ENCODE assay signal across 9 mouse cellular contexts in the genomic region with DNA sequence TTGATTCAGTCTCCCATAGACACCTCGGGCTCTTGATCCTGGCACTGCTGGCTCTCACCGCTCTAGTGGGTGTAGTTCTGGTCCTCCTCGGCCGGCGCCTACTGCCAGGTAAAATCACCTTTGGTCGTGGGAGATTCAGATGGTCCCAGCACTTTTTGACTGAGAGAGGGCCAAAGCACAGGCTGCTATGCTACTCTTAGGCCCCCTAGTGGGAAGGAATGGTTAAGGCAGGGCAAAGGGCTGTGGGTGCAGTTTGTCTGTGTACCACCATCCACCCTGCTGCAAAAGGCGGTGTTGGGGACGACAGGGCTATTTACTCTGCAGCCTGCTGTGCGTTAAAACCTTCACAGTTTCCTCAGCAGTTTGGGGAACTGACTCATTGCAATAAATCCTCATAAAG. TPM values are rescaled to one million over a fixed set of nuclear protein-coding genes. Genes with fewer than 3 reads are reported as not detected.
DNase-seq lines count a peak whose midpoint lies in the region; ATAC-seq and TF ChIP-seq lines count a peak whose summit lies in the region.
"Had no signal": no experiment of that assay in that cellular context is flagged by ENCODE, and none has a peak within 500 bp of the region (broad histone marks: within the 10 kb centered on the region; RNA-seq: fewer than 3 reads in every experiment).

No protein-coding gene starts in this region.

- 7% methylated on average over 9 of the region's 9 CpGs for WGBS in embryonic facial prominence, embryonic 13.5 days
- 6% methylated on average over 9 of the region's 9 CpGs for WGBS in heart, embryonic 13.5 days
- 6% methylated on average over 9 of the region's 9 CpGs for WGBS in kidney, embryonic 16.5 days
- WGBS in neural tube, embryonic 13.5 days, result 7% methylated on average over 9 of the region's 9 CpGs

- no peak for ATAC-seq in embryonic facial prominence, embryonic 13.5 days (ENCODE audit: insufficient number of reproducible peaks, insufficient read depth, low FRiP score, low TSS enrichment, low read depth)
- no peak for ATAC-seq in heart, embryonic 13.5 days (ENCODE audit: extremely low read depth, insufficient number of reproducible peaks, low FRiP score, low TSS enrichment)
- ATAC-seq in kidney, embryonic 16.5 days (ENCODE audit: low FRiP score, low TSS enrichment), result peak; percentile 64
- ATAC-seq in neural tube, embryonic 13.5 days (ENCODE audit: low read depth), result peak; percentile 67; the same call in 1 of the 2 replicates

- no peak overlapping the region for H3K4me3 ChIP-seq in CH12.LX (replicated peaks in 1 of 3; ENCODE audit: low read depth in 2 of 3, low read length in 2 of 3, poor library complexity in 1 of 3)
- peak overlapping the region; percentile 43 for H3K4me3 ChIP-seq in embryonic facial prominence, embryonic 13.5 days
- H3K4me3 ChIP-seq in heart, embryonic 13.5 days, result peak overlapping the region; percentile 52
- peak overlapping the region; percentile 37 for H3K4me3 ChIP-seq in kidney, embryonic 16.5 days (ENCODE audit: low read length)
- peak overlapping the region; percentile 38 for H3K4me3 ChIP-seq in neural tube, embryonic 13.5 days

- no peak overlapping the region for H3K9ac ChIP-seq in CH12.LX (ENCODE audit: insufficient read depth, low read depth)
- peak overlapping the region; percentile 68; the same call in 1 of the 2 replicates for H3K9ac ChIP-seq in embryonic facial prominence, embryonic 13.5 days
- H3K9ac ChIP-seq in heart, embryonic 13.5 days, result peak overlapping the region; percentile 74
- peak overlapping the region; percentile 63 for H3K9ac ChIP-seq in kidney, embryonic 16.5 days (replicated peaks; ENCODE audit: low read length)
- H3K9ac ChIP-seq in neural tube, embryonic 13.5 days, result peak overlapping the region; percentile 57; the same call in 1 of the 2 replicates

- peaks cover 13 to 19% of the 10 kb centered on the region in 2 experiments; a peak in 3 of 4 replicates for H3K4me1 ChIP-seq in CH12.LX (ENCODE audit: control insufficient read depth in 1 of 2, insufficient read depth in 2 of 2)
- H3K4me1 ChIP-seq in embryonic facial prominence, embryonic 13.5 days, result peaks cover 25% of the 10 kb centered on the region
- peaks cover 28% of the 10 kb centered on the region for H3K4me1 ChIP-seq in heart, embryonic 13.5 days
- H3K4me1 ChIP-seq in kidney, embryonic 16.5 days (ENCODE audit: insufficient read depth, low read length), result peaks cover 28% of the 10 kb centered on the region
- peaks cover 22% of the 10 kb centered on the region for H3K4me1 ChIP-seq in neural tube, embryonic 13.5 days (replicated peaks)

- no peaks in the 10 kb centered on the region for H3K9me3 ChIP-seq in CH12.LX (replicated peaks; ENCODE audit: low read length)
- no peaks in the 10 kb centered on the region for H3K9me3 ChIP-seq in embryonic facial prominence, embryonic 13.5 days
- H3K9me3 ChIP-seq in heart, embryonic 13.5 days, result no peaks in the 10 kb centered on the region
- no peaks in the 10 kb centered on the region for H3K9me3 ChIP-seq in kidney, embryonic 16.5 days (ENCODE audit: low read length)
- no peaks in the 10 kb centered on the region for H3K9me3 ChIP-seq in neural tube, embryonic 13.5 days

- peak; percentile 72 for DNase-seq in CH12.LX (ENCODE audit: extremely low read depth)
- DNase-seq in adrenal gland, postnatal 25 days, result peak; percentile 54
- DNase-seq in lung, adult 18-20 months, result peak; percentile 71 to 80
- peak; percentile 78 for DNase-seq in testis, postnatal 10 days (ENCODE audit: low spot score)

- TF ChIP-seq CTCF in CH12.LX (conservative IDR thresholded peaks at IDR 0.05 in 1 of 2, IDR thresholded peaks at IDR 0.05 in 1 of 2; ENCODE audit: low read depth in 2 of 2, low read length in 2 of 2), result peak; percentile 86 to 90

- in situ Hi-C loops in CH12.LX (cut with MboI; ENCODE audit: low pct_ligation_motif_present, low pct_unique_long_range_greater_than_20kb, low sequenced_read_pairs), result no loop called here

- H3K27me3 ChIP-seq in CH12.LX (replicated peaks), result peaks cover 39% of the 10 kb centered on the region
- H3K27me3 ChIP-seq in embryonic facial prominence, embryonic 13.5 days, result peaks cover 52% of the 10 kb centered on the region
- H3K27me3 ChIP-seq in heart, embryonic 13.5 days (replicated peaks), result peaks cover 73% of the 10 kb centered on the region
- H3K27me3 ChIP-seq in kidney, embryonic 16.5 days (ENCODE audit: insufficient read depth, low read length), result peaks cover 5% of the 10 kb centered on the region; the same call in 1 of the 2 replicates
- H3K27me3 ChIP-seq in neural tube, embryonic 13.5 days, result peaks cover 36% of the 10 kb centered on the region

- TF ChIP-seq RAD21 in CH12.LX (IDR thresholded peaks at IDR 0.05; ENCODE audit: low read depth, low read length), result peak; percentile 71

- H3K27ac ChIP-seq in CH12.LX (ENCODE audit: insufficient read depth, low read depth), result no peak overlapping the region
- H3K27ac ChIP-seq in embryonic facial prominence, embryonic 13.5 days, result no peak overlapping the region
- no peak overlapping the region for H3K27ac ChIP-seq in heart, embryonic 13.5 days (replicated peaks)
- no peak overlapping the region for H3K27ac ChIP-seq in kidney, embryonic 16.5 days (ENCODE audit: low read length)
- H3K27ac ChIP-seq in neural tube, embryonic 13.5 days (replicated peaks), result no peak overlapping the region

- TF ChIP-seq EP300 in CH12.LX (IDR thresholded peaks at IDR 0.05; ENCODE audit: low read length), result no peak

- dilution Hi-C loops in CH12.LX (cut with MboI; ENCODE audit: extremely low pct_ligation_motif_present, extremely low pct_unique_long_range_greater_than_20kb, low sequenced_read_pairs), result no loop called here

- no peak overlapping the region; the same call in 1 of the 2 replicates for H3K4me2 ChIP-seq in CH12.LX (ENCODE audit: insufficient read depth, low read depth, poor library complexity, severe bottlenecking)
- H3K4me2 ChIP-seq in embryonic facial prominence, embryonic 13.5 days, result peak overlapping the region; percentile 75
- peak overlapping the region; percentile 87 for H3K4me2 ChIP-seq in heart, embryonic 13.5 days
- H3K4me2 ChIP-seq in kidney, embryonic 16.5 days (replicated peaks; ENCODE audit: low read depth, low read length), result peak overlapping the region; percentile 73
- peak overlapping the region; percentile 66 for H3K4me2 ChIP-seq in neural tube, embryonic 13.5 days

- H3K79me2 ChIP-seq in CH12.LX (replicated peaks; ENCODE audit: control insufficient read depth, extremely low read depth, insufficient read depth, poor library complexity, severe bottlenecking), result no peaks in the 10 kb centered on the region

- H3K36me3 ChIP-seq in CH12.LX (replicated peaks in 1 of 2; ENCODE audit: control insufficient read depth in 1 of 2, insufficient read depth in 1 of 2, low read length in 1 of 2), result no peaks in the 10 kb centered on the region
- H3K36me3 ChIP-seq in embryonic facial prominence, embryonic 13.5 days, result no peaks in the 10 kb centered on the region
- no peaks in the 10 kb centered on the region for H3K36me3 ChIP-seq in heart, embryonic 13.5 days
- H3K36me3 ChIP-seq in kidney, embryonic 16.5 days (ENCODE audit: insufficient read depth, low read length), result no peaks in the 10 kb centered on the region
- H3K36me3 ChIP-seq in neural tube, embryonic 13.5 days, result no peaks in the 10 kb centered on the region

- no peak for TF ChIP-seq POLR2A in CH12.LX (IDR thresholded peaks at IDR 0.05; ENCODE audit: low read depth, low read length)

RNA-seq across cellular contexts. Expression of a gene that starts 2.2 kb away (rescaled TPM):
- not detected in 2 replicates for total RNA-seq in CH12.LX (2012; rRNA removed)
- not detected in 2 replicates for total RNA-seq in CH12.LX (2014; rRNA removed)
- polyA plus RNA-seq in CH12.LX (2012; ENCODE audit: insufficient read length, low read depth), result not detected in 2 replicates
- 18.0 and 19.3 TPM in 2 replicates for total RNA-seq in adrenal gland, postnatal 25 days (2021)
- 7.0 and 7.9 TPM in 2 replicates for polyA plus RNA-seq in embryonic facial prominence, embryonic 13.5 days (2015; fragmentation: Nextera tagmentation; extraction: Ambion mirVana)
- polyA plus RNA-seq in heart, embryonic 13.5 days (2015; fragmentation: Nextera tagmentation; extraction: Ambion mirVana), result 4.4 and 6.7 TPM in 2 replicates
- 18.2 and 31.0 TPM in 2 replicates for polyA plus RNA-seq in kidney, embryonic 16.5 days (2015; fragmentation: Nextera tagmentation; extraction: Ambion mirVana)
- 2.1 and 2.9 TPM in 2 replicates for polyA plus RNA-seq in neural tube, embryonic 13.5 days (2015; fragmentation: Nextera tagmentation; extraction: Ambion mirVana)

RNA-seq across cellular contexts. Expression of a gene that starts 10.7 kb away (rescaled TPM):
- total RNA-seq in CH12.LX (2012; rRNA removed), result 0.13 TPM in 1 of 2 replicates, not detected in the other
- not detected in 2 replicates for total RNA-seq in CH12.LX (2014; rRNA removed)
- polyA plus RNA-seq in CH12.LX (2012; ENCODE audit: insufficient read length, low read depth), result 0.13 TPM in 1 of 2 replicates, not detected in the other
- 0.76 and 1.5 TPM in 2 replicates for total RNA-seq in adrenal gland, postnatal 25 days (2021)
- polyA plus RNA-seq in embryonic facial prominence, embryonic 13.5 days (2015; fragmentation: Nextera tagmentation; extraction: Ambion mirVana), result 9.1 and 9.2 TPM in 2 replicates
- 1.1 and 1.2 TPM in 2 replicates for polyA plus RNA-seq in heart, embryonic 13.5 days (2015; fragmentation: Nextera tagmentation; extraction: Ambion mirVana)
- polyA plus RNA-seq in kidney, embryonic 16.5 days (2015; fragmentation: Nextera tagmentation; extraction: Ambion mirVana), result 10.0 and 10.1 TPM in 2 replicates
- 0.37 and 0.38 TPM in 2 replicates for polyA plus RNA-seq in neural tube, embryonic 13.5 days (2015; fragmentation: Nextera tagmentation; extraction: Ambion mirVana)

RNA-seq across cellular contexts. Expression of a gene that starts 14.1 kb away (rescaled TPM):
- total RNA-seq in CH12.LX (2012; rRNA removed) (4.3 and 6.2 TPM in 2 replicates), CH12.LX (2014; rRNA removed) (3.3 and 3.4 TPM in 2 replicates)
- 12.9 and 14.3 TPM in 2 replicates for polyA plus RNA-seq in CH12.LX (2012; ENCODE audit: insufficient read length, low read depth)
- 45.2 and 59.9 TPM in 2 replicates for total RNA-seq in adrenal gland, postnatal 25 days (2021)
- polyA plus RNA-seq in embryonic facial prominence, embryonic 13.5 days (2015; fragmentation: Nextera tagmentation; extraction: Ambion mirVana), result 13.9 and 14.6 TPM in 2 replicates
- 37.6 and 46.9 TPM in 2 replicates for polyA plus RNA-seq in heart, embryonic 13.5 days (2015; fragmentation: Nextera tagmentation; extraction: Ambion mirVana)
- polyA plus RNA-seq in kidney, embryonic 16.5 days (2015; fragmentation: Nextera tagmentation; extraction: Ambion mirVana), result 43.4 and 45.8 TPM in 2 replicates
- 78.9 and 79.0 TPM in 2 replicates for polyA plus RNA-seq in neural tube, embryonic 13.5 days (2015; fragmentation: Nextera tagmentation; extraction: Ambion mirVana)

RNA-seq across cellular contexts. Expression of a gene that starts 26.7 kb away (rescaled TPM):
- total RNA-seq in CH12.LX (2012; rRNA removed) (69.2 and 83.9 TPM in 2 replicates), CH12.LX (2014; rRNA removed) (90.4 and 106 TPM in 2 replicates)
- polyA plus RNA-seq in CH12.LX (2012; ENCODE audit: insufficient read length, low read depth), result 88.3 and 103 TPM in 2 replicates
- total RNA-seq in adrenal gland, postnatal 25 days (2021), result 47.5 and 55.0 TPM in 2 replicates
- polyA plus RNA-seq in embryonic facial prominence, embryonic 13.5 days (2015; fragmentation: Nextera tagmentation; extraction: Ambion mirVana), result 82.7 and 93.2 TPM in 2 replicates
- 59.5 and 67.6 TPM in 2 replicates for polyA plus RNA-seq in heart, embryonic 13.5 days (2015; fragmentation: Nextera tagmentation; extraction: Ambion mirVana)
- polyA plus RNA-seq in kidney, embryonic 16.5 days (2015; fragmentation: Nextera tagmentation; extraction: Ambion mirVana), result 115 and 121 TPM in 2 replicates
- 91.8 and 95.8 TPM in 2 replicates for polyA plus RNA-seq in neural tube, embryonic 13.5 days (2015; fragmentation: Nextera tagmentation; extraction: Ambion mirVana)

RNA-seq across cellular contexts. Expression of a gene that starts 32.7 kb away (rescaled TPM):
- total RNA-seq in CH12.LX (2012; rRNA removed) (not detected in 2 replicates), CH12.LX (2014; rRNA removed) (not detected in 2 replicates)
- not detected in 2 replicates for polyA plus RNA-seq in CH12.LX (2012; ENCODE audit: insufficient read length, low read depth)
- total RNA-seq in adrenal gland, postnatal 25 days (2021), result 0.30 TPM in 1 of 2 replicates, not detected in the other
- polyA plus RNA-seq in embryonic facial prominence, embryonic 13.5 days (2015; fragmentation: Nextera tagmentation; extraction: Ambion mirVana), result 2.3 and 2.6 TPM in 2 replicates
- 0.20 and 0.36 TPM in 2 replicates for polyA plus RNA-seq in heart, embryonic 13.5 days (2015; fragmentation: Nextera tagmentation; extraction: Ambion mirVana)
- polyA plus RNA-seq in kidney, embryonic 16.5 days (2015; fragmentation: Nextera tagmentation; extraction: Ambion mirVana), result 0.97 and 0.99 TPM in 2 replicates
- polyA plus RNA-seq in neural tube, embryonic 13.5 days (2015; fragmentation: Nextera tagmentation; extraction: Ambion mirVana), result 5.2 and 5.6 TPM in 2 replicates
- polyA plus RNA-seq: gonadal fat pad, adult 2 months had no signal

Comparison
In these comparisons a context has a peak if more than half of its experiments do, and no peak if none do; other contexts are left out.
1. H3K4me3 ChIP-seq: peak in embryonic facial prominence, embryonic 13.5 days (single experiment), heart, embryonic 13.5 days (single experiment), kidney, embryonic 16.5 days (single experiment) and neural tube, embryonic 13.5 days (single experiment); none in CH12.LX (0 of 3).
2. ATAC-seq: peak in kidney, embryonic 16.5 days (single experiment) and neural tube, embryonic 13.5 days (single experiment); none in embryonic facial prominence, embryonic 13.5 days (single experiment) and heart, embryonic 13.5 days (single experiment).
3. Peak in every context shown above with its lines, with median percentiles within 50 percentile points of each other: DNase-seq.